Mouse (Mus musculus): ENCODE data around the gene A4galt. TPM values are rescaled to one million over a fixed set of nuclear protein-coding genes. Genes with fewer than 3 reads are reported as not detected.
A peak's percentile ranks its signal among the peaks of the same experiment; 100 is the strongest.

Gene A4galt
- polyA plus RNA-seq, 1 experiment from 2014 or later, result not detected

GRCm38 (mm10) chr15:83226871-83227270 is 24.7 kb downstream of the A4galt start:
- no peaks in the 10 kb centered on the region for H3K9me3 ChIP-seq (ENCODE audit: control insufficient read depth, low read length)
- H3K4me1 ChIP-seq (ENCODE audit: control insufficient read depth, insufficient read depth, low read length), result peaks cover 23% of the 10 kb centered on the region
- ATAC-seq (ENCODE audit: insufficient number of reproducible peaks, low FRiP score, low TSS enrichment, low read depth), result no peak
- H3K27me3 ChIP-seq (ENCODE audit: control insufficient read depth, insufficient read depth, low read length), result no peaks in the 10 kb centered on the region
- H3K27ac ChIP-seq (replicated peaks; ENCODE audit: low read depth, low read length), result no peak overlapping the region
- WGBS, result 86% methylated on average over 5 of the region's 5 CpGs
- H3K4me3 ChIP-seq (ENCODE audit: low read depth, low read length), result no peak overlapping the region
- no peaks in the 10 kb centered on the region for H3K36me3 ChIP-seq (ENCODE audit: control insufficient read depth, insufficient read depth, low read length)
- DNase-seq (ENCODE audit: low spot score), result no peak
- H3K9ac ChIP-seq (ENCODE audit: low read length), result no peak overlapping the region
- no peak overlapping the region for H3K4me2 ChIP-seq (ENCODE audit: low read depth, severe bottlenecking)

GRCm38 (mm10) chr15:83226066-83226834 is 25.3 kb downstream of the A4galt start:
- 85% methylated on average over 9 of the region's 9 CpGs for WGBS
- H3K9ac ChIP-seq (ENCODE audit: low read length), result no peak overlapping the region
- no peak overlapping the region for H3K4me2 ChIP-seq (ENCODE audit: low read depth, severe bottlenecking)
- no peak for DNase-seq (ENCODE audit: low spot score)
- no peaks in the 10 kb centered on the region for H3K27me3 ChIP-seq (ENCODE audit: control insufficient read depth, insufficient read depth, low read length)
- no peaks in the 10 kb centered on the region for H3K36me3 ChIP-seq (ENCODE audit: control insufficient read depth, insufficient read depth, low read length)
- no peak overlapping the region for H3K27ac ChIP-seq (replicated peaks; ENCODE audit: low read depth, low read length)
- ATAC-seq (ENCODE audit: insufficient number of reproducible peaks, low FRiP score, low TSS enrichment, low read depth), result no peak
- H3K9me3 ChIP-seq (ENCODE audit: control insufficient read depth, low read length), result no peaks in the 10 kb centered on the region
- peaks cover 23% of the 10 kb centered on the region for H3K4me1 ChIP-seq (ENCODE audit: control insufficient read depth, insufficient read depth, low read length)
- no peak overlapping the region for H3K4me3 ChIP-seq (ENCODE audit: low read depth, low read length)

GRCm38 (mm10) chr15:83224136-83224766 is 27.3 kb downstream of the A4galt start:
- Histone ChIP-seq H3K4me2 (ENCODE audit: low read depth, severe bottlenecking) (no peak overlapping the region), H3K4me1 (ENCODE audit: control insufficient read depth, insufficient read depth, low read length) (peaks cover 23% of the 10 kb centered on the region), H3K9ac (ENCODE audit: low read length) (no peak overlapping the region), H3K4me3 (ENCODE audit: low read depth, low read length) (no peak overlapping the region), H3K27me3 (ENCODE audit: control insufficient read depth, insufficient read depth, low read length) (no peaks in the 10 kb centered on the region; the same call in 1 of the 2 replicates), H3K9me3 (ENCODE audit: control insufficient read depth, low read length) (no peaks in the 10 kb centered on the region), H3K36me3 (ENCODE audit: control insufficient read depth, insufficient read depth, low read length) (no peaks in the 10 kb centered on the region), H3K27ac (replicated peaks; ENCODE audit: low read depth, low read length) (peak overlapping the region; percentile 79)
- ATAC-seq (ENCODE audit: insufficient number of reproducible peaks, low FRiP score, low TSS enrichment, low read depth) (0 out of 2 replicates have a peak, but pooled peaks have one; percentile 10), DNase-seq (ENCODE audit: low spot score) (no peak)
- 66% methylated on average over 9 of the region's 9 CpGs for WGBS

- Histone ChIP-seq H3K4me3 (ENCODE audit: low read depth, low read length) (no peak overlapping the region), H3K9ac (ENCODE audit: low read length) (no peak overlapping the region), H3K4me1 (ENCODE audit: control insufficient read depth, insufficient read depth, low read length) (peaks cover 23% of the 10 kb centered on the region), H3K9me3 (ENCODE audit: control insufficient read depth, low read length) (no peaks in the 10 kb centered on the region), H3K27me3 (ENCODE audit: control insufficient read depth, insufficient read depth, low read length) (no peaks in the 10 kb centered on the region; the same call in 1 of the 2 replicates), H3K4me2 (ENCODE audit: low read depth, severe bottlenecking) (peak overlapping the region; percentile 10; the same call in 1 of the 2 replicates), H3K36me3 (ENCODE audit: control insufficient read depth, insufficient read depth, low read length) (no peaks in the 10 kb centered on the region), H3K27ac (replicated peaks; ENCODE audit: low read depth, low read length) (peak overlapping the region; percentile 79)
- ATAC-seq (ENCODE audit: insufficient number of reproducible peaks, low FRiP score, low TSS enrichment, low read depth) (peak; percentile 93), DNase-seq (ENCODE audit: low spot score) (peak; percentile 88)
- WGBS, result 52% methylated on average over 11 of the region's 11 CpGs
Measured at GRCm38 (mm10) chr15:83223208-83223962, 28.2 kb downstream of the A4galt start.

- 91% methylated on average over 4 of the region's 4 CpGs for WGBS
- no peaks in the 10 kb centered on the region for H3K36me3 ChIP-seq (ENCODE audit: control insufficient read depth, insufficient read depth, low read length)
- no peak overlapping the region for H3K4me2 ChIP-seq (ENCODE audit: low read depth, severe bottlenecking)
- H3K9me3 ChIP-seq (ENCODE audit: control insufficient read depth, low read length), result no peaks in the 10 kb centered on the region
- no peak overlapping the region for H3K4me3 ChIP-seq (ENCODE audit: low read depth, low read length)
- no peak overlapping the region for H3K9ac ChIP-seq (ENCODE audit: low read length)
- no peak for DNase-seq (ENCODE audit: low spot score)
- ATAC-seq (ENCODE audit: insufficient number of reproducible peaks, low FRiP score, low TSS enrichment, low read depth), result no peak
- no peak overlapping the region for H3K27ac ChIP-seq (replicated peaks; ENCODE audit: low read depth, low read length)
- H3K27me3 ChIP-seq (ENCODE audit: control insufficient read depth, insufficient read depth, low read length), result no peaks in the 10 kb centered on the region; the same call in 1 of the 2 replicates
- H3K4me1 ChIP-seq (ENCODE audit: control insufficient read depth, insufficient read depth, low read length), result peaks cover 23% of the 10 kb centered on the region
Measured at GRCm38 (mm10) chr15:83221721-83222120, 29.9 kb downstream of the A4galt start.

DNA sequence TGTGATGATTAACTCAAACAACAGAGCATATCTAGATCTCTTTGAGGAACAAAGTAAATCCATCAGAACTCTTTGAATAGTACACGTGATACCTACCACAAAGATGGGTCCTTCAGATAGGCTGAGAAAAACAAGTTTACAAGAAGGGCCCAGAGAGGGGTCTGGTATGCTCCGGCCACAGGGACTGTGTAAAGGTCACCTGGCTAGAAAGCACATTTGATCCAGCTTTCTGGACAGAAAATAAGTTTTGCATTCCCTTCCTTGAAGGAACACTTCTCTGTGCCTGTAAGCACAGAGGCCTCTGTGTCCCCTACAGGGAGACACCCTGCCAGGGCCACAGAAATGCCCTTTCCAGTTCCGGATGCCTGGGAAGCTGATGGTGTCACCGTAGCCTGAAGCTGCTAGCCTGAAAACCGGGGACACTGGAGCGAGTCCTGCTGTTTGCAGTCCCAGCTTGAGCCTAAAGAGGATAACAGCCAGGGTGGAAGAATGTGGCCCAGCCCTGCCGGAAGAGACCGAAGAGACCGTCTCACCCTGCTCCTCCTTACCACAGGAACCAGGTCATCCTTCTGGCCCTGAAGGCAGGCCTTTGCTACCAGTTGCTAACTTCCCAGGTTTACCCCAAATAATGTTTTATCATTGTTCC is 31.1 kb downstream of the A4galt start:
- Histone ChIP-seq H3K4me2 (ENCODE audit: low read depth, severe bottlenecking) (no peak overlapping the region), H3K27me3 (ENCODE audit: control insufficient read depth, insufficient read depth, low read length) (no peaks in the 10 kb centered on the region; the same call in 1 of the 2 replicates), H3K36me3 (ENCODE audit: control insufficient read depth, insufficient read depth, low read length) (no peaks in the 10 kb centered on the region), H3K9ac (ENCODE audit: low read length) (no peak overlapping the region), H3K4me1 (ENCODE audit: control insufficient read depth, insufficient read depth, low read length) (peaks cover 29% of the 10 kb centered on the region), H3K4me3 (ENCODE audit: low read depth, low read length) (no peak overlapping the region), H3K27ac (replicated peaks; ENCODE audit: low read depth, low read length) (no peak overlapping the region), H3K9me3 (ENCODE audit: control insufficient read depth, low read length) (no peaks in the 10 kb centered on the region)
- WGBS, result 67% methylated on average over 9 of the region's 9 CpGs
- ATAC-seq (ENCODE audit: insufficient number of reproducible peaks, low FRiP score, low TSS enrichment, low read depth) (no peak), DNase-seq (ENCODE audit: low spot score) (no peak)

DNA sequence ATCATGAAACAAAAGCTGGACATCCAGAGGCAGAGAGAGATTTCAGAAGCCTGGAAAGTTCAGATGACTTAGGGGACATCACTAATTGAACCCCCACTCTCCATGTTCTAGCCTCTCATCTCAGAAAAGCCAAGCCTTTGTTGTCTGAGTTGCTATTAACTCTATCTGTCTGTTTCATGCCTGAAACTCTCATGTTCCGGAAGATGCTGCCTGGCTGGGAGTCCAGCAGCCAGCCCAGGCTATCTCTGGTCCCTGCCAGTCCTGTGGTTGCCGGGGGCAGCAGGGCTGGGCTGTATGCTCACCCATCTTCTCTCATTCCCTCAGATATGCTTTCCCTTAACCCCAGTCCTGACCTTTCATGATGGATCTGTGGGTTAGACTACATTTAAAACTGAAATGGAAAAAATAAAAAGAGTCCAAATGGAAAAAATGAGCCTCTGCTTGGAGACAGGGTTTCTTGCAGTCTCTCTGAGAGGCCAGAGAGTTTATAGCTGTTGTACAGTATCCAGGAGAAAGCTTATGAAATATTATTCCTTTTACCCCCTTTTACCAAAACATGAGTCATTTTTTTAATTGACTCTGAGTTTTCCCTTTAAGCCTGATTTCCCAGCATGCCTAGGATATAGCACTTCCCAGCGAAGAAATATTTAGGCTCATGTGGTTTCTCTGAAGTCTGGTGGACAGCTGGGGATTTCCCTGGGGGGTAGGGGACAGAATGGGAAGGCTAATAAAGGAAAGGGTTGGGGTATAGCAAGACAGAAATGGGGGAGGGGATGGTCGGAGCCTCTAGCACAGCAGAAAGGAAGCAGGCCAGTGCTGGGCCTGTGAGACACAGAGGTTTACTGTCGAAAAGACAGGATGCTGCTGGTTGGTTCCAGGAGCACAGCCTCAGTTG is 36.0 kb downstream of the A4galt start:
- Histone ChIP-seq H3K9me3 (ENCODE audit: control insufficient read depth, low read length) (no peaks in the 10 kb centered on the region), H3K4me3 (ENCODE audit: low read depth, low read length) (no peak overlapping the region), H3K36me3 (ENCODE audit: control insufficient read depth, insufficient read depth, low read length) (no peaks in the 10 kb centered on the region), H3K4me1 (ENCODE audit: control insufficient read depth, insufficient read depth, low read length) (0 out of 2 replicates have a peak, but pooled peaks cover 6% of the 10 kb centered on the region), H3K4me2 (ENCODE audit: low read depth, severe bottlenecking) (no peak overlapping the region), H3K27ac (replicated peaks; ENCODE audit: low read depth, low read length) (peak overlapping the region; percentile 63), H3K27me3 (ENCODE audit: control insufficient read depth, insufficient read depth, low read length) (no peaks in the 10 kb centered on the region; the same call in 1 of the 2 replicates), H3K9ac (ENCODE audit: low read length) (no peak overlapping the region)
- DNase-seq (ENCODE audit: low spot score) (peak; percentile 58), ATAC-seq (ENCODE audit: insufficient number of reproducible peaks, low FRiP score, low TSS enrichment, low read depth) (peak; percentile 76; the same call in 1 of the 2 replicates)
- WGBS, result 38% methylated on average over 5 of the region's 5 CpGs
